Mouse (Mus musculus) liver, postnatal 0 days (tissue): ENCODE measurements around the gene Cdiptos. TPM values are rescaled to one million over a fixed set of nuclear protein-coding genes. Genes with fewer than 3 reads are reported as not detected.

Source experiments
- ATAC-seq: fragments of 200-750 bp; cut with Nextera tagmentation; 2 replicates; pipeline ENCODE4 v1.8.0; 2017; ENCODE audit warnings: mild to moderate bottlenecking, moderate library complexity
- DNase-seq: peaks from one replicate; pipeline ENCODE4 v3.0.0-alpha.2; 2016
- H3K27ac ChIP-seq: fragments of 300-500 bp; sonication (generic); 2 replicates; pipeline ENCODE4 v1.5.1; 2014; ENCODE audit warnings: antibody characterized with exemption, moderate library complexity, mild to moderate bottlenecking, low read depth
- H3K27me3 ChIP-seq: fragments of 300-500 bp; sonication (generic); 2 replicates; pipeline ENCODE4 v1.6.1; 2014; ENCODE audit warnings: low read length, control low read depth, mixed read lengths; ENCODE audit not compliant: insufficient read depth
- H3K36me3 ChIP-seq: fragments of 300-500 bp; sonication (generic); replicated peaks from 2 replicates; pipeline ENCODE4 v1.6.1; 2014; ENCODE audit warnings: mild to moderate bottlenecking, control low read depth, low read length, moderate library complexity, mixed read lengths; ENCODE audit not compliant: insufficient read depth
- H3K4me1 ChIP-seq: fragments of 300-500 bp; sonication (generic); 2 replicates; pipeline ENCODE4 v1.6.1; 2014; ENCODE audit warnings: antibody characterized with exemption, mild to moderate bottlenecking, control low read depth; ENCODE audit not compliant: insufficient read depth
- H3K4me2 ChIP-seq: fragments of 300-500 bp; sonication (generic); 2 replicates; pipeline ENCODE4 v1.6.1; 2014; ENCODE audit warnings: low read depth, mild to moderate bottlenecking, low read length, moderate library complexity, mixed read lengths
- H3K4me3 ChIP-seq: fragments of 300-500 bp; sonication (generic); 2 replicates; pipeline ENCODE4 v1.5.1; 2014; ENCODE audit warnings: low read depth, low read length
- H3K9ac ChIP-seq: fragments of 300-500 bp; sonication (generic); replicated peaks from 2 replicates; pipeline ENCODE4 v1.6.1; 2014; ENCODE audit warnings: mild to moderate bottlenecking, moderate library complexity
- H3K9me3 ChIP-seq: fragments of 300-500 bp; sonication (generic); 2 replicates; pipeline ENCODE4 v1.6.1; 2016; ENCODE audit warnings: mild to moderate bottlenecking, control low read depth, low read length, mixed read lengths
- CTCF ChIP-seq: sonication (generic); IDR thresholded peaks from 2 replicates; pipeline ENCODE4 v1.5.1; 2016; ENCODE audit warnings: antibody characterized with exemption, low read depth
- EP300 ChIP-seq: IDR thresholded peaks from 2 replicates; pipeline ENCODE4 v1.6.1; 2016; ENCODE audit warnings: antibody characterized with exemption, low read depth, mild to moderate bottlenecking
- WGBS: fragments of 180-500 bp; shearing (Covaris S2); extraction: QIAGEN DNeasy Blood & Tissue Kit; methylation state at CpG from one replicate; pipeline ENCODE4 v1.1.7; 2014; ENCODE audit not compliant: insufficient replicate concordance; 5-methylcytosine and 5-hydroxymethylcytosine counted together
- polyA plus RNA-seq: library from polyadenylated mRNA; unstranded; fragments of >200 nt; fragmentation: Nextera tagmentation; extraction: Ambion mirVana; gene quantifications from 2 replicates; pipeline ENCODE4 v1.2.1, GENCODE M21; 2015

The Cdiptos gene
- polyA plus RNA-seq, 1 experiment from 2014 or later: 0.68 TPM

DNA sequence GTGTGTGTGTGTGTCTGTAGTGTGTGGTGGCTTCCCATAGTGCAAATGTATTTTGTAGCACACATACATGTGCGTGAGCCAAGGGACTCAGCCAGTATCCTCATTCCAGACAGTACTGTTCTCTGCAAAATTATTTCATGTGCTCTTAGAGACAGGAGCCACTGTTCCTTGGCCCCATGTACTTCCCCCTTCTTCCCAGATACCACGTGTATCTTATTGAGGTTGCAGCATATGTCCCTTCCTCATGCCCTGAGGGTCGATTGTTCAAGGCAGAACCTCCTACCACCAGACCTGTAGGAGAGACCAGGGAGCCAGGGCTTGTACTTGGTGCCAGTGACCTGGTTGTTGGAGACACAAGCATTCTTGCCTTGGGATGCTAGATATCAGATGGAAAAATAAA lies 20.8 kb downstream of the Cdiptos start:
- Histone ChIP-seq H3K4me1 (peaks cover 7% of the 10 kb centered on the region), H3K27ac (no peak overlapping the region), H3K9ac (no peak overlapping the region), H3K9me3 (no peaks in the 10 kb centered on the region), H3K27me3 (peaks cover 23% of the 10 kb centered on the region), H3K4me2 (no peak overlapping the region), H3K36me3 (no peaks in the 10 kb centered on the region), H3K4me3 (no peak overlapping the region)
- 24% methylated on average over 3 of the region's 3 CpGs for WGBS
- DNase-seq (no peak), ATAC-seq (no peak)
- TF ChIP-seq CTCF (no peak), EP300 (no peak)

DNA sequence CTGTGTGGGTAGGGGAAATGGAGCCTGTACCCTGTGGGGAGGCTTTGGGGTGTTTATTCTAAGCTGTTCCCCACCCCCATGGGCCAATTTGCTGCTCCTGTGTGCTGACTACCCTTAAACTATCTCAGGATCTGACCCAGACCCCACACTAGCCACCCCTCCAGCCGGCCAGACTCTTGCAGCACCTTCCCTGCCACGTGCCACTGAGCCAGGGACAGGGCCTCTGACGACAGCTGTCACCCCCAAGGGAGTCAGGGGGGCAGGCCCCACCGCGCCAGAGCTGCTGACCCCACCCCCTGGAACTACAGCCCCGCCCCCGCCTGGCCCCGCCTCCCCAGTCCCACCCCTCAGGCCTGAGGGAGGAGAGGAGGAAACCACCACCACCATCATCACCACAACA lies 23.3 kb downstream of the Cdiptos start:
- DNase-seq (no peak), ATAC-seq (no peak)
- Histone ChIP-seq H3K4me3 (no peak overlapping the region), H3K9me3 (no peaks in the 10 kb centered on the region), H3K4me2 (no peak overlapping the region), H3K9ac (no peak overlapping the region), H3K27ac (no peak overlapping the region), H3K36me3 (no peaks in the 10 kb centered on the region), H3K4me1 (peaks cover 16% of the 10 kb centered on the region), H3K27me3 (peaks cover 31% of the 10 kb centered on the region)
- TF ChIP-seq CTCF (no peak), EP300 (no peak)
- WGBS: 3% methylated on average over 7 of the region's 8 CpGs

DNA sequence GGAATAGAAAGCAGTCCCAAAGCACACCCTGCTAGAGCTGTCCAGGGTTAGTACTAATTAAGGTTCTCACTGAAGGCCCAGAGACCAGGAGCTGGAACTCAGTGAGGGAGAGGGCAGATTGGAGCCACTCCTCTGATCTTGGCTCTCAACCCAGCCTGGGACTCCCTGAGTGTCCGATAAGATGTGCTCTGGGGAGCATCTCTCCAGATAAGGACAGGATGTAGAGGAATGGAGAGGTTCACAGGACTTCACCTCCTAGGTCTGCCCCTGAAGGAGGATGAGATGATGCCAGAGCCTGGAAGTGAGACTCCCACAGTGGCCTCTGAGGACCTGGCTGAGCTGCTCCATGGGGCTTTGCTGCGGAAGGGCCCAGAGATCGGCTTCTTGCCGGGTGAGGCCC lies 24.2 kb downstream of the Cdiptos start:
- Histone ChIP-seq H3K27ac (no peak overlapping the region), H3K36me3 (no peaks in the 10 kb centered on the region), H3K4me3 (no peak overlapping the region), H3K4me1 (peaks cover 16% of the 10 kb centered on the region), H3K9me3 (no peaks in the 10 kb centered on the region), H3K9ac (no peak overlapping the region), H3K27me3 (peaks cover 31% of the 10 kb centered on the region), H3K4me2 (no peak overlapping the region)
- WGBS: 28% methylated on average over 4 of the region's 4 CpGs
- ATAC-seq (no peak), DNase-seq (no peak)
- TF ChIP-seq EP300: no peak
- no peak for TF ChIP-seq CTCF

DNA sequence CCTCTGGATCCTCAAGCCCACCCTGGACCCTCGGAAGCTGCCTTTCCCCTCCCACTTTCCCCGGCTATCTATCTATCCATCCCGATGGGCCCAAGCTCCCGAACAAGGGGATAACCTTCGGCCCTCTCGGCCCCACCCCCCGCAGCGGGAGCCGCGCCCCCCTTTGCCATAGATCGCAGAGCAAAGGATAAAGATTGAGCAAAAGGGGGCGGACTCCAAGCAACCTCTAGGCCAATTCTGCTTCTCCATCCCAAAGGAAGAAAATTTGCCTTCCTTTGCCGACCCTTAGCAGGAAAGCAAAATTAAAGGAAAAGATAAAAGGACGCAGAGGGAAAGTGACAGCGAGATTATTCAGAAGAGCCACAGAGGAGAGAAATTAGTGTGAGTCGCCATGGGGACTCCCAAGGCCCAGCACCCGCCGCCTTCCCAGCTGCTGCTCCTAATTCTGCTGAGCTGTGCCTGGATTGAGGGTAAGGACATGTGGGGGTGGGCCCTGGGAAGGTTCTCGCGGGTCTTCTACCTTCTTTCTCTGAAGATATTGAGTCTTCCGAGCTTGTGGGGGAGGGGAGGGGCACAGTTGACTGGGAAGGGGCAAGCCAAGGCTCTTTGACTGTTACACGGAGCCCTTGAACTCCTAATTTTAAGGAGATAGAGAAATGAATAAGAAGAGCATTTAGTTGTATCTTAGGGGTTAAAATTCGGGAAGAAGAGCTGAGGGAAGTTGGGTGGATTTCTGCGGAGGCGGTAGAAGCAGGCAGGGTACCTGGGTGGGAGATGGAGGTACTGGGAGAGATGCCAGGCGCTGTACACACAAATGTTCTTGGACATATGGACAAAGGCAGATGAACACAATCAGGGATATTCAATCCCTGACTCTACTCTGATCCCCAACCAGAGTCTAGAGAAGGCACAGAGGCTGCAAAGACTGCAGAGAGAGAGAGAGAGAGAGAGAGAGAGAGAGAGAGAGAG lies 25.0 kb downstream of the Cdiptos start:
- H3K9ac ChIP-seq: no peak overlapping the region
- H3K27ac ChIP-seq: no peak overlapping the region
- no peaks in the 10 kb centered on the region for H3K9me3 ChIP-seq
- 0 out of 2 replicates have a peak, but pooled peaks cover under 1% of the 10 kb centered on the region for H3K36me3 ChIP-seq
- peaks cover 16% of the 10 kb centered on the region for H3K4me1 ChIP-seq
- TF ChIP-seq EP300: no peak
- no peak for TF ChIP-seq CTCF
- 8% methylated on average over 26 of the region's 26 CpGs for WGBS
- H3K4me3 ChIP-seq: no peak overlapping the region
- ATAC-seq (no peak), DNase-seq (no peak)
- peaks cover 31% of the 10 kb centered on the region for H3K27me3 ChIP-seq
- 0 out of 2 replicates have a peak overlapping the region, but pooled peaks have one; percentile 81 for H3K4me2 ChIP-seq

DNA sequence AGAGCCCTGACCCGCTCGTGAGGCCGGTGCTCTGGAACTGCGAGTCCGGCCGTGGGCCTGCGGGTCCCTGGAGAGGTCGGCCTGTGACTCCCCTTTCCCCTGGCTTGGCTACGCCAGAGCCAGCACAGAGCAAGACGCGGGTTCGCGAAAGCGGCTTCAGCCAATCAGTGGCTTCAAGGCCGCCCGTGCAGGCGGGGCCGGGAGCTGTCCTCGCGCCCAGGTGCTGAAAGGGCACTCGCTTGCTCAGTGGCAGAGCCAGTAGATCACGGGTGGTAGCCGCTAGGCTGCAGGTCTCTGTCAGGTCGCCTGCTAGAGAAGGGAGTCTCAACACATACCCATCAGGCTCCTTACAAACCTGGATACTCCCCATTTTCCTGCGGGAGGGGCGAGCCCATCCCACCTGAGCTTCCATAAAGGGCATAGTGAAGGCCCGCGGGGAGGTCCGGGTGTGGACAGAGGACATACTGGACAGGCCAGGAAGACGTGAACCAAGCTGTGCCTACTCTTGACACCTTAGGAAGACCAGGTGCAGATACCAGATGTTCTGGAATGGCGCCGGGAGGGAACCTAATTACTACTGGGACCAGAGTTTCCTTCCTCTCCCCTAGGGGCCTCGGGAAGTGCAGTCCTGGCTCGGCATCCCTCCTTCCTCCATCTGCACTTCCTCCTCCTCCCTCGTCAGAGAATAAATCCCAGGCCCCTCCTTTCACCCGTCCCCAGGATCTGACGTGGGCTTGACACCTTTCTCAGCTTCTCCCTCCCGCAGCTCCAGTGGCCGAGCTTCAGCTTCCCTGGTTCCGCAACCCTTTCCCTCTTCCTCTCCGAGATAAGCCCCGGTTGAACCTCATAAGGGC lies 25.9 kb downstream of the Cdiptos start, which contains the start of gene Sez6l2:
TSS of gene Sez6l2 (plus strand) at position 771 of the 854 bp plus-strand sequence.
- Histone ChIP-seq H3K9me3 (no peaks in the 10 kb centered on the region), H3K4me3 (peak within 1 kb of the TSS; percentile 46), H3K27ac (no peak within 1 kb of the TSS), H3K9ac (no peak within 1 kb of the TSS), H3K4me1 (peaks cover 16% of the 10 kb centered on the region), H3K4me2 (peak within 1 kb of the TSS; percentile 81), H3K36me3 (0 out of 2 replicates have a peak, but pooled peaks cover 3% of the 10 kb centered on the region), H3K27me3 (peaks cover 31% of the 10 kb centered on the region)
- ATAC-seq (peak; percentile 87), DNase-seq (peak; percentile 94)
- 0 out of 2 replicates have a peak, but pooled peaks have one; percentile 6 for TF ChIP-seq CTCF
- TF ChIP-seq EP300: no peak
- WGBS: 2% methylated on average over 42 of the region's 42 CpGs

DNA sequence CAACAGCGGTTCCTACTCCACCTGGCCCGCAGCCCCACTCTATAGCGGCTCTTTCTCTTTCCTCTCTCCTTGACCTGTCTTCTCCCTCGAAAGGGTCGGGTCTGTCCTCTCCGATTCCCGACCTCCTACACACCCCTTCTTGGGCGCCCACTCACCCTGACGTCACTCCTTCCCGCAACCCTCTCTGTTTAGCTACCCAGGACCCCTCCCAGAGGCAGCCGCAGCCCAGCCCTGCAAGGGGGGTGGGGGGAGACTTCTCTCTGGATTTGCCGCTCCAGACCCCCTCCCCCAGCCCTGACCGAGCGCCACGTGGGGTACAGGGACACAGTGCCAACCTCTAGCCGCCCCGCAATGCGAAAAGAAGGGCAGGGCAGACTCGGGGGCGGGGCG lies 26.5 kb downstream of the Cdiptos start, which contains the start of gene Asphd1:
TSS of gene Asphd1 (minus strand) at position 180 of the 390 bp plus-strand sequence.
- Histone ChIP-seq H3K27ac (no peak within 1 kb of the TSS), H3K4me1 (peaks cover 16% of the 10 kb centered on the region), H3K36me3 (0 out of 2 replicates have a peak, but pooled peaks cover 3% of the 10 kb centered on the region), H3K4me3 (peak within 1 kb of the TSS; percentile 46), H3K27me3 (peaks cover 31% of the 10 kb centered on the region), H3K4me2 (peak within 1 kb of the TSS; percentile 81), H3K9ac (no peak within 1 kb of the TSS), H3K9me3 (no peaks in the 10 kb centered on the region)
- TF ChIP-seq EP300 (no peak), CTCF (no peak)
- DNase-seq: no peak
- peak; percentile 50; the same call in 1 of the 2 replicates for ATAC-seq
- 2% methylated on average over 19 of the region's 21 CpGs for WGBS
